Mouse (Mus musculus) embryonic fibroblast, embryonic 13.5 days (primary cell): ENCODE measurements at regions not wholly inside any gene's neighbourhood (a gene's known extent, or its start where the extent isn't known, plus 50 kb on each side); places are given as distances from the start of the nearest gene placed in this dataset.

Source experiments
- H3K27ac ChIP-seq: 2 replicates; pipeline ENCODE4 v1.5.1; 2012; ENCODE audit warnings: low read length, control low read depth, inconsistent platforms; ENCODE audit not compliant: insufficient read depth
- H3K4me1 ChIP-seq: 2 replicates; pipeline ENCODE4 v1.6.1; 2011; ENCODE audit warnings: low read length; ENCODE audit not compliant: control insufficient read depth, insufficient read depth
- H3K4me3 ChIP-seq: 2 replicates; pipeline ENCODE4 v1.5.1; 2011; ENCODE audit warnings: mild to moderate bottlenecking, control low read depth, low read length; ENCODE audit not compliant: insufficient read depth
- CTCF ChIP-seq: IDR thresholded peaks from 2 replicates; pipeline ENCODE4 v1.5.1; 2011; ENCODE audit warnings: mild to moderate bottlenecking, control low read depth, low read length, moderate library complexity, borderline replicate concordance; ENCODE audit not compliant: insufficient read depth
- POLR2A ChIP-seq: IDR thresholded peaks from 2 replicates; pipeline ENCODE4 v1.6.1; 2011; ENCODE audit warnings: low read depth, mild to moderate bottlenecking, control low read depth, low read length, moderate library complexity

GRCm38 (mm10) chr12:54382061-54382460 lies 178.4 kb upstream of the Egln3 start:
- TF ChIP-seq CTCF, result no peak
- TF ChIP-seq POLR2A, result no peak
- Histone ChIP-seq H3K4me1 (no peaks in the 10 kb centered on the region; the same call in 1 of the 2 replicates), H3K27ac (no peak overlapping the region), H3K4me3 (no peak overlapping the region)

GRCm38 (mm10) chr12:54380322-54380721 lies 176.7 kb upstream of the Egln3 start:
- TF ChIP-seq POLR2A (no peak), CTCF (no peak)
- no peak overlapping the region for H3K4me3 ChIP-seq
- H3K4me1 ChIP-seq, result no peaks in the 10 kb centered on the region; the same call in 1 of the 2 replicates
- H3K27ac ChIP-seq, result no peak overlapping the region

GRCm38 (mm10) chr12:54378576-54378975 lies 174.9 kb upstream of the Egln3 start:
- Histone ChIP-seq H3K27ac (no peak overlapping the region), H3K4me1 (no peaks in the 10 kb centered on the region), H3K4me3 (no peak overlapping the region)
- TF ChIP-seq POLR2A (no peak), CTCF (no peak)

- TF ChIP-seq POLR2A (no peak), CTCF (no peak)
- no peak overlapping the region for H3K4me3 ChIP-seq
- 0 out of 2 replicates have a peak, but pooled peaks cover 4% of the 10 kb centered on the region for H3K4me1 ChIP-seq
- H3K27ac ChIP-seq, result no peak overlapping the region
These were observed 170.4 kb upstream of the Egln3 start for GRCm38 (mm10) chr12:54374060-54374459.

GRCm38 (mm10) chr12:54369217-54369616 lies 165.6 kb upstream of the Egln3 start:
- no peak for TF ChIP-seq CTCF
- no peak for TF ChIP-seq POLR2A

GRCm38 (mm10) chr12:54364381-54365095 lies 160.9 kb upstream of the Egln3 start:
- 0 out of 2 replicates have a peak, but pooled peaks cover 2% of the 10 kb centered on the region for H3K4me1 ChIP-seq
- no peak overlapping the region for H3K27ac ChIP-seq
- no peak for TF ChIP-seq POLR2A
- no peak for TF ChIP-seq CTCF
- H3K4me3 ChIP-seq, result no peak overlapping the region

More at GRCm38 (mm10) chr12:54369217-54369616, 165.6 kb upstream of the Egln3 start:
- 0 out of 2 replicates have a peak, but pooled peaks cover 4% of the 10 kb centered on the region for H3K4me1 ChIP-seq
- H3K4me3 ChIP-seq, result no peak overlapping the region
- no peak overlapping the region for H3K27ac ChIP-seq

GRCm38 (mm10) chr12:54361762-54362161 lies 158.1 kb upstream of the Egln3 start:
- no peak overlapping the region for H3K4me3 ChIP-seq
- H3K4me1 ChIP-seq, result no peaks in the 10 kb centered on the region
- no peak overlapping the region for H3K27ac ChIP-seq
- TF ChIP-seq CTCF (no peak), POLR2A (no peak)

- Histone ChIP-seq H3K4me3 (no peak overlapping the region), H3K27ac (no peak overlapping the region), H3K4me1 (no peaks in the 10 kb centered on the region; the same call in 1 of the 2 replicates)
- TF ChIP-seq POLR2A (no peak), CTCF (no peak)
These were observed 150.5 kb upstream of the Egln3 start for GRCm38 (mm10) chr12:54354187-54354586.

- H3K4me1 ChIP-seq, result no peaks in the 10 kb centered on the region; the same call in 1 of the 2 replicates
- no peak overlapping the region for H3K27ac ChIP-seq
- TF ChIP-seq CTCF (no peak), POLR2A (no peak)
- H3K4me3 ChIP-seq, result no peak overlapping the region
These were observed 150.0 kb upstream of the Egln3 start for GRCm38 (mm10) chr12:54353694-54354093.

- TF ChIP-seq CTCF, result no peak
- TF ChIP-seq POLR2A, result no peak
- H3K27ac ChIP-seq, result no peak overlapping the region
- H3K4me1 ChIP-seq, result no peaks in the 10 kb centered on the region; the same call in 1 of the 2 replicates
- no peak overlapping the region for H3K4me3 ChIP-seq
These were observed 149.4 kb upstream of the Egln3 start for GRCm38 (mm10) chr12:54352963-54353606.

GRCm38 (mm10) chr12:54350293-54350692 lies 146.6 kb upstream of the Egln3 start:
- H3K4me1 ChIP-seq, result no peaks in the 10 kb centered on the region; the same call in 1 of the 2 replicates
- no peak overlapping the region for H3K4me3 ChIP-seq
- no peak overlapping the region for H3K27ac ChIP-seq
- TF ChIP-seq CTCF, result no peak
- no peak for TF ChIP-seq POLR2A
